Mouse (Mus musculus) limb, embryonic 13.5 days (tissue): ENCODE measurements around the gene Amdhd2. TPM values are rescaled to one million over a fixed set of nuclear protein-coding genes. Genes with fewer than 3 reads are reported as not detected.

Source experiments
- ATAC-seq: fragments of 200-750 bp; cut with Nextera tagmentation; 2 replicates; pipeline ENCODE4 v1.8.0; 2017; ENCODE audit warnings: low read depth, moderate number of reproducible peaks, moderate TSS enrichment; ENCODE audit not compliant: low FRiP score
- H3K27ac ChIP-seq: fragments of 300-500 bp; sonication (generic); 2 replicates; pipeline ENCODE4 v1.5.1; 2015; ENCODE audit warnings: inconsistent platforms, mild to moderate bottlenecking, moderate library complexity
- H3K27me3 ChIP-seq: fragments of 300-500 bp; sonication (generic); 2 replicates; pipeline ENCODE4 v1.6.1; 2015; ENCODE audit warnings: mild to moderate bottlenecking, inconsistent platforms
- H3K36me3 ChIP-seq: fragments of 300-500 bp; sonication (generic); 2 replicates; pipeline ENCODE4 v1.6.1; 2015; ENCODE audit warnings: inconsistent platforms, mild to moderate bottlenecking, moderate library complexity
- H3K4me1 ChIP-seq: fragments of 300-500 bp; sonication (generic); 2 replicates; pipeline ENCODE4 v1.6.1; 2015; ENCODE audit warnings: inconsistent platforms
- H3K4me2 ChIP-seq: fragments of 300-500 bp; sonication (generic); replicated peaks from 2 replicates; pipeline ENCODE4 v1.6.1; 2015; ENCODE audit warnings: inconsistent platforms, mild to moderate bottlenecking, moderate library complexity
- H3K4me3 ChIP-seq: fragments of 300-500 bp; sonication (generic); 2 replicates; pipeline ENCODE4 v1.5.1; 2015; ENCODE audit warnings: moderate library complexity, mild to moderate bottlenecking, inconsistent platforms
- H3K9ac ChIP-seq: fragments of 300-500 bp; sonication (generic); 2 replicates; pipeline ENCODE4 v1.6.1; 2015; ENCODE audit warnings: mild to moderate bottlenecking, inconsistent platforms
- H3K9me3 ChIP-seq: fragments of 300-500 bp; sonication (generic); 2 replicates; pipeline ENCODE4 v1.6.1; 2016; ENCODE audit warnings: inconsistent platforms
- WGBS: fragments of 180-500 bp; shearing (Covaris S2); methylation state at CpG from one replicate; pipeline ENCODE4 v1.1.7; 2015; 5-methylcytosine and 5-hydroxymethylcytosine counted together
- polyA plus RNA-seq: library from polyadenylated mRNA; unstranded; fragments of >200 nt; fragmentation: Nextera tagmentation; extraction: Ambion mirVana; gene quantifications from 2 replicates; pipeline ENCODE4 v1.2.1, GENCODE M21; 2015

The Amdhd2 gene
- polyA plus RNA-seq, 1 experiment from 2014 or later: 36.9 TPM

GRCm38 (mm10) chr17:24206451-24207351 is 43.1 kb upstream of the Amdhd2 start:
- Histone ChIP-seq H3K27ac (peak overlapping the region; percentile 52; the same call in 1 of the 2 replicates), H3K27me3 (no peaks in the 10 kb centered on the region), H3K36me3 (no peaks in the 10 kb centered on the region), H3K4me1 (peaks cover 79% of the 10 kb centered on the region), H3K4me2 (peak overlapping the region; percentile 98), H3K9me3 (no peaks in the 10 kb centered on the region), H3K9ac (peak overlapping the region; percentile 88), H3K4me3 (peak overlapping the region; percentile 69)
- WGBS: 5% methylated on average over 62 of the region's 62 CpGs
- ATAC-seq: no peak

- 7% methylated on average over 15 of the region's 15 CpGs for WGBS
- H3K4me1 ChIP-seq: peaks cover 72% of the 10 kb centered on the region
- ATAC-seq: no peak
These were observed 42.4 kb upstream of the Amdhd2 start for GRCm38 (mm10) chr17:24205908-24206361.

GRCm38 (mm10) chr17:24205284-24205888 is 41.8 kb upstream of the Amdhd2 start, which contains the start of gene Tbc1d24:
Gene Tbc1d24, minus strand, starts transcription at chr17:24205562.
- H3K4me3 ChIP-seq: peak within 1 kb of the TSS; percentile 69
- no peaks in the 10 kb centered on the region for H3K9me3 ChIP-seq
- H3K27me3 ChIP-seq: no peaks in the 10 kb centered on the region
- peak; percentile 55 for ATAC-seq
- H3K36me3 ChIP-seq: no peaks in the 10 kb centered on the region
- peak within 1 kb of the TSS; percentile 52; the same call in 1 of the 2 replicates for H3K27ac ChIP-seq
- peak within 1 kb of the TSS; percentile 98 for H3K4me2 ChIP-seq
- under 1% methylated on average over 62 of the region's 65 CpGs for WGBS
- peak within 1 kb of the TSS; percentile 88 for H3K9ac ChIP-seq
- H3K4me1 ChIP-seq: peaks cover 66% of the 10 kb centered on the region

More at GRCm38 (mm10) chr17:24205908-24206361, 42.4 kb upstream of the Amdhd2 start:
- Histone ChIP-seq H3K36me3 (no peaks in the 10 kb centered on the region), H3K27me3 (no peaks in the 10 kb centered on the region), H3K4me3 (peak overlapping the region; percentile 69), H3K9ac (peak overlapping the region; percentile 88), H3K9me3 (no peaks in the 10 kb centered on the region), H3K4me2 (peak overlapping the region; percentile 98), H3K27ac (0 out of 2 replicates have a peak overlapping the region, but pooled peaks have one; percentile 52)

GRCm38 (mm10) chr17:24204846-24205245 is 41.3 kb upstream of the Amdhd2 start:
- Histone ChIP-seq H3K4me3 (peak overlapping the region; percentile 69), H3K4me2 (peak overlapping the region; percentile 98), H3K27me3 (no peaks in the 10 kb centered on the region), H3K9me3 (no peaks in the 10 kb centered on the region), H3K27ac (no peak overlapping the region; the same call in 1 of the 2 replicates), H3K9ac (peak overlapping the region; percentile 88), H3K4me1 (peaks cover 61% of the 10 kb centered on the region), H3K36me3 (no peaks in the 10 kb centered on the region)
- WGBS: 8% methylated on average over 7 of the region's 7 CpGs
- no peak for ATAC-seq

GRCm38 (mm10) chr17:24203611-24204534 is 40.3 kb upstream of the Amdhd2 start:
- no peak for ATAC-seq
- Histone ChIP-seq H3K9me3 (no peaks in the 10 kb centered on the region), H3K27ac (no peak overlapping the region), H3K4me2 (peak overlapping the region; percentile 98), H3K4me1 (peaks cover 56% of the 10 kb centered on the region), H3K4me3 (peak overlapping the region; percentile 69), H3K27me3 (no peaks in the 10 kb centered on the region), H3K36me3 (no peaks in the 10 kb centered on the region), H3K9ac (peak overlapping the region; percentile 40; the same call in 1 of the 2 replicates)
- 73% methylated on average over 3 of the region's 3 CpGs for WGBS

- Histone ChIP-seq H3K27me3 (no peaks in the 10 kb centered on the region), H3K27ac (peak overlapping the region; percentile 2; the same call in 1 of the 2 replicates), H3K4me3 (no peak overlapping the region), H3K4me1 (peaks cover 49% of the 10 kb centered on the region), H3K36me3 (no peaks in the 10 kb centered on the region), H3K9ac (peak overlapping the region; percentile 53), H3K4me2 (no peak overlapping the region; the same call in 1 of the 2 replicates), H3K9me3 (no peaks in the 10 kb centered on the region)
- no peak for ATAC-seq
- WGBS: 62% methylated on average over 4 of the region's 4 CpGs
These were observed 39.5 kb upstream of the Amdhd2 start for GRCm38 (mm10) chr17:24203068-24203467.

GRCm38 (mm10) chr17:24201092-24201491 is 37.5 kb upstream of the Amdhd2 start:
- ATAC-seq: no peak
- WGBS: 78% methylated on average over 4 of the region's 4 CpGs

GRCm38 (mm10) chr17:24199741-24200140 is 36.2 kb upstream of the Amdhd2 start:
- no peaks in the 10 kb centered on the region for H3K27me3 ChIP-seq
- H3K4me2 ChIP-seq: no peak overlapping the region
- H3K9me3 ChIP-seq: no peaks in the 10 kb centered on the region
- peaks cover 22% of the 10 kb centered on the region for H3K4me1 ChIP-seq
- H3K4me3 ChIP-seq: no peak overlapping the region
- WGBS: 64% methylated on average over 4 of the region's 4 CpGs
- H3K9ac ChIP-seq: no peak overlapping the region
- no peak overlapping the region for H3K27ac ChIP-seq
- no peak for ATAC-seq
- no peaks in the 10 kb centered on the region for H3K36me3 ChIP-seq

More at GRCm38 (mm10) chr17:24201092-24201491, 37.5 kb upstream of the Amdhd2 start:
- Histone ChIP-seq H3K4me2 (no peak overlapping the region), H3K27me3 (no peaks in the 10 kb centered on the region), H3K36me3 (no peaks in the 10 kb centered on the region), H3K9ac (no peak overlapping the region), H3K4me3 (no peak overlapping the region), H3K9me3 (no peaks in the 10 kb centered on the region), H3K27ac (no peak overlapping the region), H3K4me1 (peaks cover 29% of the 10 kb centered on the region)

- H3K9me3 ChIP-seq: no peaks in the 10 kb centered on the region
- 78% methylated on average over 4 of the region's 4 CpGs for WGBS
- H3K27ac ChIP-seq: no peak overlapping the region
These were observed 35.7 kb upstream of the Amdhd2 start for GRCm38 (mm10) chr17:24199252-24199651.

GRCm38 (mm10) chr17:24197032-24197824 is 33.7 kb upstream of the Amdhd2 start:
- Histone ChIP-seq H3K4me3 (no peak overlapping the region), H3K4me2 (no peak overlapping the region), H3K27me3 (no peaks in the 10 kb centered on the region), H3K27ac (no peak overlapping the region), H3K9ac (0 out of 2 replicates have a peak overlapping the region, but pooled peaks have one; percentile 4), H3K9me3 (no peaks in the 10 kb centered on the region), H3K4me1 (peaks cover 25% of the 10 kb centered on the region), H3K36me3 (no peaks in the 10 kb centered on the region)
- 71% methylated on average over 15 of the region's 15 CpGs for WGBS
- ATAC-seq: no peak

More at GRCm38 (mm10) chr17:24199252-24199651, 35.7 kb upstream of the Amdhd2 start:
- peaks cover 22% of the 10 kb centered on the region for H3K4me1 ChIP-seq
- no peak overlapping the region for H3K9ac ChIP-seq
- no peak overlapping the region for H3K4me2 ChIP-seq
- no peak overlapping the region for H3K4me3 ChIP-seq
- ATAC-seq: no peak
- no peaks in the 10 kb centered on the region for H3K27me3 ChIP-seq
- H3K36me3 ChIP-seq: no peaks in the 10 kb centered on the region
